Mouse (Mus musculus): ENCODE measurements around the gene Apmap. TPM values are rescaled to one million over a fixed set of nuclear protein-coding genes. Genes with fewer than 3 reads are reported as not detected.

The Apmap gene
- polyA plus RNA-seq, 1 experiment = 20.5 TPM

DNA sequence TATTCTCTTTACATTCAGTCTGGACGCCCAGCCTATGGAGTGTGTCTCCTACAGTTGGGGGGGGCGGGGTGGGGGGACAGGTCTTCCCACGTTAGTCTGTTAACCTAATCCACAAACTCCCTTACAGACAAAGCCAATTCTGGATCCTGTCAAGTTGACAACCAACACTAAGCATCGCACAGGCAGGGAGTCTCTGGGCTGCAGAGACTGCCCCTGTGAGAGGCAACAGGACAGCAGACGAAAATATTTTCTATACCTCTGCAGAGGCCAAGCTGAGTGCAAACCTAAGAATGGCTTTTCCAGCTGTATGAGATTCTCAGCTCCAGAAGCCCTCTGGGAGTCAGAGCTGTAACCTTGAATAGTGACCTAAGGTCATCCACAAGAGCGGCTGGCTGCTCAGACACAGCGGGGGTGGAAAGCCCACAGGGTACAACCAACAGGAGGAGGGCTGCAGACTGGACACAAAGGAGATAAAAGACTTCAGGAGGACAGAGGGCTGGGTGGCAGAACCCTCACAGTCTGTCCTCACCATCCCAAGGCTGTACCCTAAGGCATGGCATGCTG lies 42.2 kb upstream of the Apmap start:
- Histone ChIP-seq H3K27me3 (ENCODE audit: control insufficient read depth, insufficient read depth, low read length) (no peaks in the 10 kb centered on the region), H3K36me3 (ENCODE audit: control insufficient read depth, insufficient read depth, low read length) (no peaks in the 10 kb centered on the region; the same call in 1 of the 2 replicates), H3K4me1 (ENCODE audit: control insufficient read depth, insufficient read depth, insufficient read length) (peaks cover 16% of the 10 kb centered on the region; the same call in 1 of the 2 replicates), H3K4me3 (ENCODE audit: extremely low read depth, insufficient read depth, insufficient read length) (no peak overlapping the region), H3K27ac (ENCODE audit: insufficient read depth, low read length) (no peak overlapping the region)
- no peak for DNase-seq (ENCODE audit: low read depth in 1 of 2, low spot score in 2 of 2)
- WGBS = 86% methylated on average over 7 of the region's 7 CpGs
- no peak for TF ChIP-seq CTCF (IDR thresholded peaks at IDR 0.05; ENCODE audit: extremely low read depth, insufficient read depth, insufficient read length, insufficient replicate concordance)
- TF ChIP-seq POLR2A (IDR thresholded peaks at IDR 0.05; ENCODE audit: low read depth, low read length) = no peak

- no peak for TF ChIP-seq POLR2A (IDR thresholded peaks at IDR 0.05; ENCODE audit: low read depth, low read length)
- no peak for TF ChIP-seq CTCF (IDR thresholded peaks at IDR 0.05; ENCODE audit: extremely low read depth, insufficient read depth, insufficient read length, insufficient replicate concordance)
- Histone ChIP-seq H3K4me3 (ENCODE audit: extremely low read depth, insufficient read depth, insufficient read length) (no peak overlapping the region), H3K27ac (ENCODE audit: insufficient read depth, low read length) (no peak overlapping the region), H3K4me1 (ENCODE audit: control insufficient read depth, insufficient read depth, insufficient read length) (peaks cover 19% of the 10 kb centered on the region; the same call in 1 of the 2 replicates), H3K36me3 (ENCODE audit: control insufficient read depth, insufficient read depth, low read length) (peaks cover 3% of the 10 kb centered on the region; the same call in 1 of the 2 replicates), H3K27me3 (ENCODE audit: control insufficient read depth, insufficient read depth, low read length) (no peaks in the 10 kb centered on the region)
- no peak for DNase-seq (ENCODE audit: low read depth in 1 of 2, low spot score in 2 of 2)
- 73% methylated on average over 13 of the region's 13 CpGs for WGBS
Measured at GRCm38 (mm10) chr2:150648300-150648895, 40.0 kb upstream of the Apmap start.

- no peak for DNase-seq (ENCODE audit: low read depth in 1 of 2, low spot score in 2 of 2)
- H3K27ac ChIP-seq (ENCODE audit: insufficient read depth, low read length) = no peak overlapping the region
- H3K36me3 ChIP-seq (ENCODE audit: control insufficient read depth, insufficient read depth, low read length) = peaks cover 3% of the 10 kb centered on the region
- H3K4me1 ChIP-seq (ENCODE audit: control insufficient read depth, insufficient read depth, insufficient read length) = peaks cover 19% of the 10 kb centered on the region; the same call in 1 of the 2 replicates
- H3K4me3 ChIP-seq (ENCODE audit: extremely low read depth, insufficient read depth, insufficient read length) = no peak overlapping the region
- no peaks in the 10 kb centered on the region for H3K27me3 ChIP-seq (ENCODE audit: control insufficient read depth, insufficient read depth, low read length)
- WGBS = 50% methylated on average over 14 of the region's 14 CpGs
- TF ChIP-seq CTCF (IDR thresholded peaks at IDR 0.05; ENCODE audit: extremely low read depth, insufficient read depth, insufficient read length, insufficient replicate concordance) (no peak), POLR2A (IDR thresholded peaks at IDR 0.05; ENCODE audit: low read depth, low read length) (no peak)
Measured at GRCm38 (mm10) chr2:150647681-150648299, 39.4 kb upstream of the Apmap start.

GRCm38 (mm10) chr2:150646411-150647121 lies 38.2 kb upstream of the Apmap start:
- DNase-seq (ENCODE audit: low read depth in 1 of 2, low spot score in 2 of 2) = no peak
- H3K36me3 ChIP-seq (ENCODE audit: control insufficient read depth, insufficient read depth, low read length) = peaks cover 9% of the 10 kb centered on the region
- peaks cover 19% of the 10 kb centered on the region; the same call in 1 of the 2 replicates for H3K4me1 ChIP-seq (ENCODE audit: control insufficient read depth, insufficient read depth, insufficient read length)
- H3K27me3 ChIP-seq (ENCODE audit: control insufficient read depth, insufficient read depth, low read length) = no peaks in the 10 kb centered on the region
- no peak overlapping the region for H3K4me3 ChIP-seq (ENCODE audit: extremely low read depth, insufficient read depth, insufficient read length)
- H3K27ac ChIP-seq (ENCODE audit: insufficient read depth, low read length) = no peak overlapping the region; the same call in 1 of the 2 replicates
- WGBS = 39% methylated on average over 8 of the region's 8 CpGs
- TF ChIP-seq CTCF (IDR thresholded peaks at IDR 0.05; ENCODE audit: extremely low read depth, insufficient read depth, insufficient read length, insufficient replicate concordance) = no peak
- no peak for TF ChIP-seq POLR2A (IDR thresholded peaks at IDR 0.05; ENCODE audit: low read depth, low read length)

DNA sequence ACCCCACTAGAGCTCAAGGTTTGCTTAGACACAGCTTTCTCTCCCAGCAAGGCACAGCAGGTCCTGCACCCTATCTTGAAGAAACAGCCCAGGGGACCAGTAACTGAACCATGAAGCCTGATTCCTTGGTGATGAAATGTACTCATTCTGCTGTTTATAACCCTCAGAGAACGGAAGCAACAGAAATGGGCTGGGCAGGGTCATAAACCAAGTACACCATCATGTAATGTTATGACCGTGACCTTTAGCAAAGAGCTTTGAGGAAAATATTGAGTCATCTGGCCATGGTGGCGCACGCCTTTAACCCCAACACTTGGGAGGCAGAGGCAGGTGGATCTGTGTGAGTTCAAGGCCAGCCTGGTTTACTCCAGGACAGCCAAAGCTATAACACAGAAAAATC lies 36.9 kb upstream of the Apmap start:
- TF ChIP-seq POLR2A (IDR thresholded peaks at IDR 0.05; ENCODE audit: low read depth, low read length) = no peak
- TF ChIP-seq CTCF (IDR thresholded peaks at IDR 0.05; ENCODE audit: extremely low read depth, insufficient read depth, insufficient read length, insufficient replicate concordance) = no peak
- Histone ChIP-seq H3K36me3 (ENCODE audit: control insufficient read depth, insufficient read depth, low read length) (peaks cover 11% of the 10 kb centered on the region), H3K4me3 (ENCODE audit: extremely low read depth, insufficient read depth, insufficient read length) (no peak overlapping the region), H3K4me1 (ENCODE audit: control insufficient read depth, insufficient read depth, insufficient read length) (peaks cover 19% of the 10 kb centered on the region; the same call in 1 of the 2 replicates), H3K27me3 (ENCODE audit: control insufficient read depth, insufficient read depth, low read length) (no peaks in the 10 kb centered on the region), H3K27ac (ENCODE audit: insufficient read depth, low read length) (no peak overlapping the region)
- no peak for DNase-seq (ENCODE audit: low read depth in 1 of 2, low spot score in 2 of 2)
- 63% methylated on average over 4 of the region's 4 CpGs for WGBS

- peaks cover 19% of the 10 kb centered on the region; the same call in 1 of the 2 replicates for H3K4me1 ChIP-seq (ENCODE audit: control insufficient read depth, insufficient read depth, insufficient read length)
- H3K27me3 ChIP-seq (ENCODE audit: control insufficient read depth, insufficient read depth, low read length) = no peaks in the 10 kb centered on the region
- H3K36me3 ChIP-seq (ENCODE audit: control insufficient read depth, insufficient read depth, low read length) = peaks cover 13% of the 10 kb centered on the region
- DNase-seq (ENCODE audit: low read depth in 1 of 2, low spot score in 2 of 2) = no peak
- H3K27ac ChIP-seq (ENCODE audit: insufficient read depth, low read length) = no peak overlapping the region
- WGBS = 91% methylated on average over 8 of the region's 8 CpGs
- no peak overlapping the region for H3K4me3 ChIP-seq (ENCODE audit: extremely low read depth, insufficient read depth, insufficient read length)
- TF ChIP-seq POLR2A (IDR thresholded peaks at IDR 0.05; ENCODE audit: low read depth, low read length) (no peak), CTCF (IDR thresholded peaks at IDR 0.05; ENCODE audit: extremely low read depth, insufficient read depth, insufficient read length, insufficient replicate concordance) (no peak)
Measured at GRCm38 (mm10) chr2:150643726-150644415, 35.5 kb upstream of the Apmap start.

Data from spleen, adult 2 months (tissue).